Mouse (Mus musculus): ENCODE measurements at regions not wholly inside any gene's neighbourhood (a gene's known extent, or its start where the extent isn't known, plus 50 kb on each side); places are given as distances from the start of the nearest gene placed in this dataset.

GRCm38 (mm10) chr16:15114574-15115230 lies 202.6 kb upstream of the Gm21897 start:
- no peak overlapping the region for H3K27ac ChIP-seq (ENCODE audit: control insufficient read depth, low read depth, low read length)
- H3K9ac ChIP-seq (ENCODE audit: control insufficient read depth, low read depth, low read length, poor library complexity, severe bottlenecking), result no peak overlapping the region
- no peak for DNase-seq (ENCODE audit: low read depth, low spot score)
- no peak overlapping the region for H3K4me3 ChIP-seq (ENCODE audit: control insufficient read depth in 1 of 2, insufficient read depth in 1 of 2, low read depth in 2 of 2, low read length in 2 of 2)
- H3K27me3 ChIP-seq (ENCODE audit: control insufficient read depth in 1 of 2, insufficient read depth in 2 of 2, low read length in 2 of 2), result no peaks in the 10 kb centered on the region
- no peaks in the 10 kb centered on the region for H3K4me1 ChIP-seq (ENCODE audit: control insufficient read depth in 1 of 2, insufficient read depth in 2 of 2, low read length in 2 of 2)
- TF ChIP-seq TAL1 (IDR thresholded peaks at IDR 0.05; ENCODE audit: low read length) (no peak), USF1 (IDR thresholded peaks at IDR 0.05; ENCODE audit: low read depth, low read length) (no peak), ZC3H11A (IDR thresholded peaks at IDR 0.05; ENCODE audit: low read depth, low read length) (no peak), CHD2 (IDR thresholded peaks at IDR 0.05; ENCODE audit: low read length) (no peak), TCF12 (IDR thresholded peaks at IDR 0.05; ENCODE audit: low read depth, low read length) (no peak), ELF1 (IDR thresholded peaks at IDR 0.05; ENCODE audit: low read depth, low read length) (no peak), USF2 (IDR thresholded peaks at IDR 0.05; ENCODE audit: borderline replicate concordance in 1 of 2, insufficient read depth in 1 of 2, low read depth in 1 of 2, low read length in 2 of 2) (no peak), NRF1 (IDR thresholded peaks at IDR 0.05; ENCODE audit: insufficient read depth, low read depth, low read length, poor library complexity, severe bottlenecking) (no peak), HCFC1 (IDR thresholded peaks at IDR 0.05; ENCODE audit: low read depth, low read length) (no peak), ZNF384 (IDR thresholded peaks at IDR 0.05; ENCODE audit: low read depth, low read length) (no peak), E2F4 (IDR thresholded peaks at IDR 0.05; ENCODE audit: borderline replicate concordance, low read depth, low read length) (no peak), MYC (IDR thresholded peaks at IDR 0.05; ENCODE audit: low read depth, low read length) (no peak)
- no peaks in the 10 kb centered on the region for H3K79me2 ChIP-seq (ENCODE audit: control insufficient read depth, insufficient read depth, low read length, poor library complexity)
- H3K36me3 ChIP-seq (ENCODE audit: control insufficient read depth in 1 of 2, insufficient read depth in 2 of 2, low read length in 2 of 2), result no peaks in the 10 kb centered on the region
- H3K9me3 ChIP-seq (replicated peaks; ENCODE audit: insufficient read depth, low read length), result no peaks in the 10 kb centered on the region

DNA sequence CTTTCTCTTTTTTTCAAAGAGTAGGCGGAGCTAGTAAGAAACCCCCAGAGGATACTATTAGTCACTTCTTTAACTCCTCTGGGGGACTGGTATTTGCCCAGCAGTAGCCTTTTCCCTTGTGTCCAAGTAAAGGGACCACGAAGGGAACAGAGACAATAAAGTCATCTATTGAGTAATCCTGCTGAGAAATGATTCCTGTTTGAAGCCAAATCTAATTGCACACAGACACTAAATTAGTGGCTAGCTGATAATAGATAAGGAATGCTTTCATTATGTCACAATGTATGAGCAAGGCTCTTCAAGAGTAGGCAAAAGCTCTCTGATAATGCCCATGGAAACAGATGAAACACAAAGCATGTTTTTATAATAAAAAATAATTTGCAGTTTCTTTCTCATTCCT lies 201.9 kb upstream of the Gm21897 start:
- TF ChIP-seq USF2 (IDR thresholded peaks at IDR 0.05; ENCODE audit: borderline replicate concordance in 1 of 2, insufficient read depth in 1 of 2, low read depth in 1 of 2, low read length in 2 of 2) (no peak), NRF1 (IDR thresholded peaks at IDR 0.05; ENCODE audit: insufficient read depth, low read depth, low read length, poor library complexity, severe bottlenecking) (no peak), MAZ (IDR thresholded peaks at IDR 0.05; ENCODE audit: low read depth, low read length) (no peak), KAT2A (conservative IDR thresholded peaks at IDR 0.05; ENCODE audit: low read depth, low read length) (no peak), EP300 (IDR thresholded peaks at IDR 0.05; ENCODE audit: low read depth in 1 of 2, low read length in 2 of 2) (no peak), ETS1 (IDR thresholded peaks at IDR 0.05; ENCODE audit: low read depth, low read length) (no peak), MEF2A (IDR thresholded peaks at IDR 0.05; ENCODE audit: extremely low read depth, insufficient replicate concordance, low read depth, low read length, poor library complexity, severe bottlenecking) (no peak), ZMIZ1 (IDR thresholded peaks at IDR 0.05; ENCODE audit: low read depth, low read length) (no peak), TCF12 (IDR thresholded peaks at IDR 0.05; ENCODE audit: low read depth, low read length) (no peak), POLR2AphosphoS2 (IDR thresholded peaks at IDR 0.05; ENCODE audit: low read length) (no peak), RAD21 (IDR thresholded peaks at IDR 0.05; ENCODE audit: low read depth, low read length) (no peak), BHLHE40 (IDR thresholded peaks at IDR 0.05; ENCODE audit: borderline replicate concordance, low read depth, low read length) (no peak)
- Histone ChIP-seq H3K4me1 (ENCODE audit: control insufficient read depth in 1 of 2, insufficient read depth in 2 of 2, low read length in 2 of 2) (no peaks in the 10 kb centered on the region), H3K4me3 (ENCODE audit: control insufficient read depth in 1 of 2, insufficient read depth in 1 of 2, low read depth in 2 of 2, low read length in 2 of 2) (no peak overlapping the region), H3K79me2 (ENCODE audit: control insufficient read depth, insufficient read depth, low read length, poor library complexity) (no peaks in the 10 kb centered on the region), H3K9ac (ENCODE audit: control insufficient read depth, low read depth, low read length, poor library complexity, severe bottlenecking) (no peak overlapping the region), H3K36me3 (ENCODE audit: control insufficient read depth in 1 of 2, insufficient read depth in 2 of 2, low read length in 2 of 2) (no peaks in the 10 kb centered on the region), H3K27me3 (ENCODE audit: control insufficient read depth in 1 of 2, insufficient read depth in 2 of 2, low read length in 2 of 2) (no peaks in the 10 kb centered on the region), H3K9me3 (replicated peaks; ENCODE audit: insufficient read depth, low read length) (no peaks in the 10 kb centered on the region), H3K27ac (ENCODE audit: control insufficient read depth, low read depth, low read length) (no peak overlapping the region)
- DNase-seq (ENCODE audit: low read depth, low spot score), result no peak
